Mouse (Mus musculus) heart, embryonic 10.5 days (tissue): ENCODE data around the gene A130010J15Rik. TPM values are rescaled to one million over a fixed set of nuclear protein-coding genes. Genes with fewer than 3 reads are reported as not detected.

Source experiments
- DNase-seq: peaks from one replicate; pipeline ENCODE4 v3.0.0-alpha.2; 2017; ENCODE audit warnings: low spot score
- H3K27ac ChIP-seq: fragments of 300-500 bp; sonication (generic); 2 replicates; pipeline ENCODE4 v1.5.1; 2016; ENCODE audit warnings: mild to moderate bottlenecking
- H3K27me3 ChIP-seq: fragments of 300-500 bp; sonication (generic); 2 replicates; pipeline ENCODE4 v1.6.1; 2016; ENCODE audit warnings: mild to moderate bottlenecking; ENCODE audit not compliant: poor library complexity, insufficient read depth, severe bottlenecking
- H3K36me3 ChIP-seq: fragments of 300-500 bp; sonication (generic); 2 replicates; pipeline ENCODE4 v1.6.1; 2016; ENCODE audit warnings: mild to moderate bottlenecking, moderate library complexity
- H3K4me1 ChIP-seq: fragments of 300-500 bp; sonication (generic); 2 replicates; pipeline ENCODE4 v1.6.1; 2016; ENCODE audit warnings: mild to moderate bottlenecking
- H3K4me3 ChIP-seq: fragments of 300-500 bp; sonication (generic); 2 replicates; pipeline ENCODE4 v1.5.1; 2016; ENCODE audit warnings: mild to moderate bottlenecking, moderate library complexity
- H3K9me3 ChIP-seq: fragments of 300-500 bp; sonication (generic); 2 replicates; pipeline ENCODE4 v1.6.1; 2016; ENCODE audit warnings: mild to moderate bottlenecking, moderate library complexity
- WGBS: fragments of 180-500 bp; shearing (Covaris S2); methylation state at CpG from one replicate; pipeline ENCODE4 v1.1.7; 2016; 5-methylcytosine and 5-hydroxymethylcytosine counted together
- polyA plus RNA-seq: library from polyadenylated mRNA; unstranded; fragments of >200 nt; fragmentation: Nextera tagmentation; extraction: Ambion mirVana; gene quantifications from 2 replicates; pipeline ENCODE4 v1.2.1, GENCODE M21; 2016

The A130010J15Rik gene
- polyA plus RNA-seq, 1 experiment from 2014 or later = 16.5 TPM

DNA sequence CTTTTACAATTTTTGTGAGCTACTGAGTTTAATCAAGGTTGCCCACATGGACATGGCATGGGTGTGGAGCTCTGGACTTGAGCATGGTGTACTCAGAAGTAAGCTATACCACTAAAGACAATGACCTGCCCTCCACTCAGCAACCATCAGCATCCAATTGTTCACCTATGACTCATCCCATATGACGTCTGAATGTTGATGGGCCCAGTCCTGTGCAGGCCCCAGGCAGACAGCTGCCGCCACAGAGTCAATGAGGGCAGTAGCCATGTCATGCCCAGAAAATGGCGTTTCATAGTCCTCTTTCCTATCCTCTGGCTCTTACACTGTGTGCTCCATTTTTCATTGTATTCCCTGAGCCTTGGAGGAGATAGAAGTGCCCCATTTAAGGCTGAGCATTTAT, 48.2 kb downstream of the A130010J15Rik start:
- 73% methylated on average over 3 of the region's 3 CpGs for WGBS
- Histone ChIP-seq H3K36me3 (no peaks in the 10 kb centered on the region), H3K4me3 (no peak overlapping the region), H3K4me1 (peaks cover 7% of the 10 kb centered on the region; the same call in 1 of the 2 replicates), H3K9me3 (no peaks in the 10 kb centered on the region), H3K27ac (no peak overlapping the region), H3K27me3 (no peaks in the 10 kb centered on the region)
- no peak for DNase-seq

DNA sequence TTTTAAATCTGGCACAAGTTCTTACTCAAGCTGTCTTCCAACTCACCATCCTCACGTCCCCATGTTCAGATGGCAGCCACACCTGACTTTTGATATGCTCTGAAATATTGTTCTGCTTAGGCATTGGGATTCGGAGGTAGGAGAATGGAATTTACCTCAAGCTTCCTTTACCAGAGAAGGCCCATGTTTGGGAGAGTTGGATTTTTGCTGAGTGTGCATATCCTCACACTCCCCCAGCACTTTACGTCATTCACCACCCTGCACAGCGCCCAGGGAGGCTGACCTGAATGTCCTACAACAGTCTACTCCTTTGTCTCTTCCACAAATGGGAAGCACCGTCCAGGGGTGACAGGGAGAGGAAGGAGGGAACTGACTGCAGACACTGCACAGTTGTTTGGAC, 52.6 kb downstream of the A130010J15Rik start:
- Histone ChIP-seq H3K36me3 (no peaks in the 10 kb centered on the region), H3K27ac (no peak overlapping the region), H3K27me3 (no peaks in the 10 kb centered on the region), H3K4me1 (no peaks in the 10 kb centered on the region), H3K4me3 (no peak overlapping the region), H3K9me3 (no peaks in the 10 kb centered on the region)
- 57% methylated on average over 5 of the region's 5 CpGs for WGBS
- DNase-seq = no peak

DNA sequence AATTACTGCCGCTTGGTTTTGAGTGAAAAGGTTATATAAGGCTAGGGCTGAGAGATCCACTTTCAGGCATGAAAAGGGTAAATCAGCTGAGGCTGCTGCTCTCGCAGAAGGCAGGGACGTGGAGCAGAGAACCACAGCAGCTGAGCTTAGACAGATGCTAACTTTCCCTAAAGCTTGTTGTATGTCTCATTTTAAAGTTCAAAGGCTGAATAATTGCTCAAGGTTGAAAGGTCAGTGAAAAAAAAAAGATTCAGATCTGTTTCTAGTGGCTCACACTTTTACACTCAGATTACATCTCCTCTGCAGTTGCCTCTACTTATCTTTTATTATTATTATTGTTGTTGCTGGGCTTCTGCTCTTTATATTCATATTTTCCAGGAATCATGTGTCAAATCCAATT, 57.7 kb downstream of the A130010J15Rik start:
- 60% methylated on average over 3 of the region's 3 CpGs for WGBS
- Histone ChIP-seq H3K9me3 (no peaks in the 10 kb centered on the region), H3K27ac (no peak overlapping the region), H3K27me3 (no peaks in the 10 kb centered on the region), H3K4me1 (peaks cover 4% of the 10 kb centered on the region; the same call in 1 of the 2 replicates), H3K36me3 (no peaks in the 10 kb centered on the region), H3K4me3 (no peak overlapping the region)
- DNase-seq = no peak

DNA sequence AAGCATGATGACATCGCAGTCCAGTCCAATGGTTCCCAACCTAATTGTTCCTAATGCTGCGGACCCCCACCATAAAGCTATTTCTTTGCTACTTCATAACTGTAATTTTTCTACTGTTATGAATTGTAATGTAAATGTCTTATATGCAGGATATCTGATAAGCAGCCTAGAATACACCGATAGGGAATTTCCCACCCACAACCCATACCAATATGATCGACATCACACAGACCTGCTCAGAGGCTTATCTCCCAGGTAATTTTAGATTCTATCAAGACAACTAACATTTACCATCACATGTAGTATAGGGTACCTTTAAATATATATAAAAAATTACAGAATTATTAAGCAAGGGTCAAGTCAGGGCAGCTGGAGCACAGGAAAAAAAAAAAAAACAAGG, 58.3 kb downstream of the A130010J15Rik start:
- DNase-seq = no peak
- no peaks in the 10 kb centered on the region for H3K27me3 ChIP-seq
- WGBS = 88% methylated on average over 4 of the region's 4 CpGs

DNA sequence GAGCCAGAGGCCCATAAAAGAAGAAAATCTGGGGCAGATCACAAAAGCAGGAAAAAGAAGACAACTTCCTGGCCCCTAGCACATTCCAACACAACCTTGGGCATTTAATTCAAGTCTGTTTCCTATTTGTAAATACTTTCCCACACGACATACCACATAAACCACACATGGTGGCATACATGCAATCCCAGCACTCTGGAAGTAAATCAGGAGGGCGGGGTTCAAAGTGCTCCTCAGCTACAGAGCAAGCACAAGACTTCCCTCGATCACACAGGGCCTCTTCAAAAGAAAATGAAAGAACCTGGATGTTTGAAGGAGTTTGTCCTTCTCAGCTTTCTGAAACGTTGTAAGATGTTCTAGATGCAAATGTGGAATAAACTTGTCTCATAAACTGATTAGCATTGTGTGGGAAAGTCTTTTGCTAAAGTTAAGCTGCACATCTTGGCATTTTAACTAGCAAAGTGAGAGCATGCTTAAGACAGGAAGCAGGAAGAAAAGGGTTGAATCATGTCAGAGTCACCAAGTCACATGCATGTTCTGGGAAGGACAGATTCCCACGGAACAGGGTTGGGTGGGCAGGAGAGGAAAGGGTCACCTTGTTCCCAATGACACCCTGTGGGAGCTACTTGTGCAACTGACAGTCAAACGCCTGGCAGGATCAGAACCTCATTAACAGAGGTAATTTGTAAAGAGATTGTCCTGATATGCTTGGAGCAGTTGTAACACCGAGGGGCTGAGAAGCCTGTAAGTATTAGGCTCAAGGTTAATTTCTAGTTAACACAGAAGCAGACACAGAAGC, 59.1 kb downstream of the A130010J15Rik start:
- H3K36me3 ChIP-seq = no peaks in the 10 kb centered on the region
- no peak overlapping the region for H3K4me3 ChIP-seq
- H3K27me3 ChIP-seq = no peaks in the 10 kb centered on the region
- DNase-seq = no peak
- no peaks in the 10 kb centered on the region for H3K9me3 ChIP-seq
- peaks cover 16% of the 10 kb centered on the region for H3K4me1 ChIP-seq
- H3K27ac ChIP-seq = no peak overlapping the region
- WGBS = 40% methylated on average over 7 of the region's 7 CpGs

More for the DNA sequence above, 58.3 kb downstream of the A130010J15Rik start:
- Histone ChIP-seq H3K27ac (no peak overlapping the region), H3K36me3 (no peaks in the 10 kb centered on the region), H3K4me1 (peaks cover 8% of the 10 kb centered on the region), H3K4me3 (no peak overlapping the region), H3K9me3 (no peaks in the 10 kb centered on the region)

Other genes starting within 250 kb of the A130010J15Rik start
- gene Syt14, start 132.3 kb upstream of the A130010J15Rik start, polyA plus RNA-seq = 1.7 and 1.9 TPM in 2 replicates
- gene Diexf, start 37.8 kb upstream of the A130010J15Rik start, polyA plus RNA-seq = 5.2 and 8.7 TPM in 2 replicates
- gene Irf6, start 14.9 kb upstream of the A130010J15Rik start, polyA plus RNA-seq = 3.1 and 4.7 TPM in 2 replicates
- gene Traf3ip3, start 33.7 kb downstream of the A130010J15Rik start, polyA plus RNA-seq = 1.6 and 1.9 TPM in 2 replicates
- gene Lamb3, start 39.7 kb downstream of the A130010J15Rik start, polyA plus RNA-seq = 1.7 and 2.4 TPM in 2 replicates
- 1.0 and 2.2 TPM in 2 replicates for gene Hsd11b1, start 96.0 kb downstream of the A130010J15Rik start, polyA plus RNA-seq
- 36.1 and 44.0 TPM in 2 replicates for gene G0s2, start 105.2 kb downstream of the A130010J15Rik start, polyA plus RNA-seq
- gene Camk1g, start 202.3 kb downstream of the A130010J15Rik start, polyA plus RNA-seq = 7.2 and 8.3 TPM in 2 replicates